Mouse (Mus musculus) CH12.LX (cell line): ENCODE results near the gene Polr2g. TPM values are rescaled to one million over a fixed set of nuclear protein-coding genes. Genes with fewer than 3 reads are reported as not detected.
"Not testable (repeated sequence)": the region's sequence is repeated elsewhere in the genome, so short reads cannot be mapped to it uniquely, and the experiment has no call there.

Experiments used
- DNase-seq: peaks from one replicate; pipeline ENCODE4 v3.0.0-alpha.2; 2013; ENCODE audit errors: extremely low read depth
- H3K27ac ChIP-seq: 2 replicates; pipeline ENCODE4 v1.5.1; 2012; ENCODE audit warnings: low read depth, mild to moderate bottlenecking, control low read depth, moderate library complexity; ENCODE audit not compliant: insufficient read depth
- H3K27me3 ChIP-seq: replicated peaks from 2 replicates; pipeline ENCODE3; 2012; ENCODE audit warnings: inconsistent platforms
- H3K36me3 ChIP-seq, 2 experiments: replicated peaks in 1 of 2; 2 replicates each; pipeline versions ENCODE3 to v1.6.1; 2012; ENCODE audit warnings: inconsistent platforms in 1 of 2, low read length in 1 of 2, mild to moderate bottlenecking in 1 of 2, mixed read lengths in 1 of 2, moderate library complexity in 1 of 2; ENCODE audit not compliant: control insufficient read depth in 1 of 2, insufficient read depth in 1 of 2
- H3K4me1 ChIP-seq, 2 experiments: 2 replicates each; pipeline ENCODE4 v1.6.1; 2012; ENCODE audit warnings: inconsistent platforms in 1 of 2, moderate library complexity in 1 of 2; ENCODE audit not compliant: insufficient read depth in 2 of 2, control insufficient read depth in 1 of 2
- H3K4me2 ChIP-seq: 2 replicates; pipeline ENCODE4 v1.6.1; 2012; ENCODE audit warnings: low read depth, mild to moderate bottlenecking, control low read depth; ENCODE audit not compliant: poor library complexity, insufficient read depth, severe bottlenecking
- H3K4me3 ChIP-seq, 3 experiments: fragments of 150-350 bp in 1 of 3; sonication (generic) in 1 of 3; replicated peaks in 1 of 3; 2 replicates each; pipeline versions ENCODE3 to v1.5.1; 2011 to 2012; ENCODE audit warnings: low read depth in 2 of 3, low read length in 2 of 3, mild to moderate bottlenecking in 2 of 3, moderate library complexity in 2 of 3, control low read depth in 1 of 3, improper control_type of control experiment in 1 of 3, inconsistent platforms in 1 of 3, mixed read lengths in 1 of 3; ENCODE audit not compliant: poor library complexity in 1 of 3
- H3K79me2 ChIP-seq: replicated peaks from 2 replicates; pipeline ENCODE4 v1.6.1; 2012; ENCODE audit warnings: mild to moderate bottlenecking, moderate library complexity; ENCODE audit not compliant: control insufficient read depth, poor library complexity, insufficient read depth, severe bottlenecking; ENCODE audit errors: extremely low read depth
- H3K9ac ChIP-seq: 2 replicates; pipeline ENCODE4 v1.6.1; 2012; ENCODE audit warnings: low read depth, mild to moderate bottlenecking, control low read depth, moderate library complexity; ENCODE audit not compliant: insufficient read depth
- H3K9me3 ChIP-seq: replicated peaks from 2 replicates; pipeline ENCODE3; 2012; ENCODE audit warnings: low read length, inconsistent platforms, mixed read lengths
- CHD2 ChIP-seq: IDR thresholded peaks from 2 replicates; pipeline ENCODE4 v1.6.1; 2011; ENCODE audit warnings: low read length, improper control_type of control experiment
- CTCF ChIP-seq, 2 experiments: IDR thresholded peaks in 1 of 2; conservative IDR thresholded peaks in 1 of 2; 2 replicates each; pipeline ENCODE4 v1.5.1; 2011 to 2012; ENCODE audit warnings: low read depth in 2 of 2, low read length in 2 of 2, improper control_type of control experiment in 1 of 2, inconsistent platforms in 1 of 2, mild to moderate bottlenecking in 1 of 2, moderate library complexity in 1 of 2
- ELF1 ChIP-seq: IDR thresholded peaks from 2 replicates; pipeline ENCODE4 v1.6.1; 2014; ENCODE audit warnings: low read depth, mild to moderate bottlenecking, inconsistent platforms, low read length, improper control_type of control experiment
- GABPA ChIP-seq: IDR thresholded peaks from 2 replicates; pipeline ENCODE4 v1.6.1; 2012; ENCODE audit warnings: low read depth, low read length, improper control_type of control experiment, inconsistent platforms; ENCODE audit not compliant: insufficient replicate concordance
- JUN ChIP-seq: IDR thresholded peaks from 2 replicates; pipeline ENCODE4 v1.6.1; 2011; ENCODE audit warnings: low read depth, mild to moderate bottlenecking, low read length, improper control_type of control experiment, moderate library complexity; ENCODE audit not compliant: insufficient read depth
- KAT2A ChIP-seq: IDR thresholded peaks from 2 replicates; pipeline ENCODE4 v1.6.1; 2012; ENCODE audit warnings: low read length, improper control_type of control experiment, inconsistent platforms; ENCODE audit not compliant: insufficient replicate concordance
- MAFK ChIP-seq: IDR thresholded peaks from 2 replicates; pipeline ENCODE4 v1.6.1; 2011; ENCODE audit warnings: low read length, improper control_type of control experiment; ENCODE audit not compliant: insufficient replicate concordance
- MAZ ChIP-seq: IDR thresholded peaks from 2 replicates; pipeline ENCODE4 v1.6.1; 2012; ENCODE audit warnings: low read depth, mild to moderate bottlenecking, inconsistent platforms, low read length, improper control_type of control experiment, moderate library complexity
- MXI1 ChIP-seq: IDR thresholded peaks from 2 replicates; pipeline ENCODE4 v1.6.1; 2011; ENCODE audit warnings: mild to moderate bottlenecking, low read depth, low read length, improper control_type of control experiment
- PAX5 ChIP-seq: IDR thresholded peaks from 2 replicates; pipeline ENCODE4 v1.6.1; 2012; ENCODE audit warnings: low read length, inconsistent platforms, mixed read lengths
- POLR2AphosphoS2 ChIP-seq: IDR thresholded peaks from 2 replicates; pipeline ENCODE4 v1.6.1; 2011; ENCODE audit warnings: low read depth, low read length, improper control_type of control experiment
- RCOR1 ChIP-seq: conservative IDR thresholded peaks from 2 replicates; pipeline ENCODE4 v1.6.1; 2012; ENCODE audit warnings: low read depth, mild to moderate bottlenecking, inconsistent platforms, low read length, improper control_type of control experiment
- ZMIZ1 ChIP-seq: IDR thresholded peaks from 2 replicates; pipeline ENCODE4 v1.6.1; 2012; ENCODE audit warnings: low read depth, mild to moderate bottlenecking, inconsistent platforms, low read length, improper control_type of control experiment
- dilution Hi-C: fragments of 300-500 bp; cut with MboI; formaldehyde crosslinking; loops from 2 replicates; pipeline ENCODE4 v1.14.3; 2020; ENCODE audit warnings: low sequenced_read_pairs; ENCODE audit not compliant: extremely low pct_unique_long_range_greater_than_20kb, extremely low pct_ligation_motif_present
- in situ Hi-C: fragments of 300-500 bp; cut with MboI; formaldehyde crosslinking; loops from 3 replicates; pipeline ENCODE4 v1.14.3; 2019; ENCODE audit warnings: low sequenced_read_pairs, low pct_ligation_motif_present, low pct_unique_long_range_greater_than_20kb, mixed read lengths
- polyA plus RNA-seq: library from polyadenylated mRNA; unstranded; fragments of >175 nt; gene quantifications from 2 replicates; pipeline ENCODE4 v1.2.1, GENCODE M21; 2012; ENCODE audit warnings: low read depth; ENCODE audit not compliant: insufficient read length
- total RNA-seq, 2 experiments: library from RNA; depleted of rRNA; stranded (reverse); fragments of 300-350 nt in 1 of 2; fragments of >200 nt in 1 of 2; gene quantifications; 2 replicates each; pipeline ENCODE4 v1.2.3; 2012 to 2014

Polr2g gene
- total and polyA plus RNA-seq, 3 experiments = 148 to 173 (median 157) TPM

DNA sequence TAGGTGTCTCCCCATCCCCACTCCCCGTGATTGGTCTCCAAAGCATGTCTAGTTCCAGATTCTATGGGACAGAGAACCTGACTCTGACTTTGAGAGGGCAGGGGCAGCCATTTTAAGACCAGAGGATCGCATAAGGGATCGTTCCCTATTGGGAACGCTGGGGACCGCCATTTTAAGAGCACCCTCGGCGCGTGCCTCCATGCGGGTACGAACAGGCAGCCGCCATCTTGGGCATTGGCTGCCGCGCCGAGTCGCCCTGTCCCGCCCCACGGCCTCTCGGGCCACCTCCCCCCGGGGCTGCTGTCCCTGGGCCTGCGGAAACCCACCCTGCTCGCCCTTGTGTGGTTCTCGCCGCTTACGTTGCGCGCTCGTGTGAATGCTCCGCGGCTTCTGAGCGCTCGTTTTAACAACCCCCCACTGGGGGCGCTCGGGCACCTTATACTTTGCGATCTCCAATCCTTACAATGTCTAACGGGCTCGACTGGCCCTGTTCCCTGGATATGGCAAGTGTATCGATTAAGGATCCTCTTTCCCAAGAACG lies 38.9 kb upstream of the Polr2g start, which contains the start of gene Bscl2 (continued):
- TF ChIP-seq CTCF (conservative IDR thresholded peaks at IDR 0.05 in 1 of 2, IDR thresholded peaks at IDR 0.05 in 1 of 2; ENCODE audit: low read depth in 2 of 2, low read length in 2 of 2) = peak in 1 of 2 experiments; percentile 65; a peak in 2 of 4 replicates
- TF ChIP-seq CHD2 = no peak
- 0 out of 2 replicates have a peak, but pooled peaks have one; percentile 35 for TF ChIP-seq KAT2A
- TF ChIP-seq MXI1 = peak; percentile 55

DNA sequence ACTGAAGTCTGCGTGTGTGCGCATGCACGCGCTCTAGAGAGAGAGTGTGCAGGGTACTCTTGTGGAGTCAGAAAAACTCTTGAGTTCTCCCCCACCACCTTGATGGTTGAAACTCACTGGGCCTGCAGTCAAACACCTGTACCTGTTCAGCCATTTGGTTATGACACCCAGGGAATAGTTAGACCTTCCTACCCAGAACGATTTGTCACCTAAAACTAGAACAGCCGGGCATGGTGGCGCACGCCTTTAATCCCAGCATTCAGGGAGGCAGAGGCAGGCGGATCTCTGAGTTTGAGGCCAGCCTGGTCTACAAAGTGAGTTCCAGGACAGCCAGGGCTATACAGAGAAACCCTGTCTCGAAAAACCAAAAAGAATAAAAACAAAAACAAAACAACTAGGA lies 38.0 kb upstream of the Polr2g start:
- H3K4me2 ChIP-seq, dilution Hi-C loops, H3K9me3 ChIP-seq, H3K4me3 ChIP-seq, H3K27ac ChIP-seq, H3K9ac ChIP-seq, DNase-seq, H3K27me3 ChIP-seq: not testable (repeated sequence)
- TF ChIP-seq ZMIZ1 = 0 out of 2 replicates have a peak, but pooled peaks have one; percentile 0
- peaks cover 9 to 42% of the 10 kb centered on the region in 2 experiments for H3K4me1 ChIP-seq
- H3K36me3 ChIP-seq = peaks cover 29 to 53% of the 10 kb centered on the region in 2 experiments
- in situ Hi-C loops = loop anchor here (25.0 kb wide), 1 partner anchor 1026 kb away; no protein-coding TSS in a partner anchor
- H3K79me2 ChIP-seq = peaks cover 19% of the 10 kb centered on the region

DNA sequence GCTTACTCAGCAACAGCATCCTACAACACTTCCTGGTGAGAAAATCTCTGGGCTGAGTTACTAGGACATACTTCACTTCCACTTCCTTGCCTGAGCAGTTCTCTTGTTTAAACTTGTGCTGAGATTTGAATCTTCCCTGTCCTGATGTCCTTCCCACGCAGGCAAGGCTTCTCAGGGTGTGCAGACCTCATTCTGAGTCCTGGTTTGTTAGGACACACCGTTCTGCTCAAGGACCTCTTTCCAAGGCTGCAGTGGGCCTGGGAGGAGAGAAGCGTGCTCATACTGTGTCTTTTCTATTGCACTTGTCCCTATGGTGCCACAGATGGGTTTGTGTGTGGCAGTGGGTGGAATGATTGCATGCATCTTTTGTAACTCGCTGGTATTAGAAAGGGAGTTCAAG lies 34.6 kb upstream of the Polr2g start:
- no peaks in the 10 kb centered on the region for H3K27me3 ChIP-seq
- in situ Hi-C loops (loop anchor here (25.0 kb wide), 1 partner anchor 1029 kb away; no protein-coding TSS in a partner anchor), dilution Hi-C loops (no loop called here)
- no peak for DNase-seq
- no peak overlapping the region for H3K4me2 ChIP-seq
- TF ChIP-seq JUN (no peak), PAX5 (no peak), RCOR1 (no peak), MAZ (no peak), POLR2AphosphoS2 (no peak), CHD2 (no peak), ELF1 (no peak), GABPA (no peak), KAT2A (no peak), MAFK (no peak)
- H3K27ac ChIP-seq = no peak overlapping the region
- H3K9me3 ChIP-seq = no peaks in the 10 kb centered on the region
- no peak overlapping the region for H3K4me3 ChIP-seq
- H3K4me1 ChIP-seq = peaks cover 2 to 14% of the 10 kb centered on the region in 2 experiments; a peak in 2 of 4 replicates
- H3K9ac ChIP-seq = no peak overlapping the region
- H3K79me2 ChIP-seq = peaks cover 8% of the 10 kb centered on the region
- peaks cover 61 to 80% of the 10 kb centered on the region in 2 experiments for H3K36me3 ChIP-seq
